Mouse (Mus musculus) neural tube, embryonic 10.5 days (tissue): Measurements from ENCODE around the gene Nup210l.
A peak's percentile ranks its signal among the peaks of the same experiment; 100 is the strongest.
"Not testable (repeated sequence)": the region's sequence is repeated elsewhere in the genome, so short reads cannot be mapped to it uniquely, and the experiment has no call there.

Experiments
- DNase-seq: peaks from one replicate; pipeline ENCODE4 v3.0.0-alpha.2; 2017; ENCODE audit warnings: low spot score; ENCODE audit errors: extremely low spot score

The Nup210l gene

GRCm38 (mm10) chr3:90221123-90221522 is 117.2 kb downstream of the Nup210l start:
- DNase-seq, result no peak

DNA sequence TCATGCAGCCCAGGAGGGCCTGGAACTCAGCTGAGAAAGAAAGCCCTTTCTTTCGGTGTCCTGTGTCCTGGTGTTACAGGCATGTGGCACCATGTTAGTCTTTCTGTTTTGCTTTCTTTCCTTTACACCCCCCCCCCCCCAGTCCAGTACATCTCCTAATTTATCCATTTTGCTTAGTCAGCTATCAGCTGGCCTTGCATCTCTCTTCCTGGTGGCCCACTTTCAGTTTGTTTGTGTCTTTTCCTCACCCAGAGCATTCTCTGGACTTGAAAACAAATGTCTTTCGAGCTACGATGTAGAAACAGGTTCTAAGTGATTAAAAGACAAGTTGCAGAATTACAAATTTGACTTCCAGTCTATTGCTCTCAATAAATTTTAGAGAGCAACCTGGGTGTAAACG is 118.5 kb downstream of the Nup210l start:
- DNase-seq, result no peak

GRCm38 (mm10) chr3:90222941-90223340 is 119.0 kb downstream of the Nup210l start:
- no peak for DNase-seq

DNA sequence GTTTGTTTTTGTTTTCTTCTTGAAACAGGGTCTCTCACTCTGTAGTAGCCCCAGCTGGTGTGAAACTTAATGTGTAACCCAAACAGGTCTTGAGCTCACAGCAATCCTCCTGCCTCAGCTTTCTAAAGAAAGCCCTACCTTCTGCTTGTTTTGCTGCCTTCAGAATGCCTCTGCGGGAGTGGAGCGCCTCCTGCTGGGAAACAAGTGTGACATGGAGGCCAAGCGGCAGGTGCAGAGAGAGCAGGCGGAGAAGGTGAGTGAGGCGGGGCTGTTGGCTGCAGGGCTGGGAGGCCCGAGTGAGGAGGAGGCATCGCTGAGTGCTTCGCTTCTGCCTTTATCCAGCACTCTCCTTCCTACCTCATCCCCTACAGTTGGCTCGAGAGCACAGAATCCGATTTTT is 120.4 kb downstream of the Nup210l start:
- no peak for DNase-seq

- no peak for DNase-seq
These were observed 127.1 kb downstream of the Nup210l start for GRCm38 (mm10) chr3:90231075-90231474.

GRCm38 (mm10) chr3:90231507-90232333 is 127.8 kb downstream of the Nup210l start, which contains the start of gene Jtb:
Gene Jtb, plus strand, starts transcription at chr3:90231597.
- peak; percentile 90 for DNase-seq

- DNase-seq, result no peak
These were observed 137.3 kb downstream of the Nup210l start for GRCm38 (mm10) chr3:90241251-90241650.

DNA sequence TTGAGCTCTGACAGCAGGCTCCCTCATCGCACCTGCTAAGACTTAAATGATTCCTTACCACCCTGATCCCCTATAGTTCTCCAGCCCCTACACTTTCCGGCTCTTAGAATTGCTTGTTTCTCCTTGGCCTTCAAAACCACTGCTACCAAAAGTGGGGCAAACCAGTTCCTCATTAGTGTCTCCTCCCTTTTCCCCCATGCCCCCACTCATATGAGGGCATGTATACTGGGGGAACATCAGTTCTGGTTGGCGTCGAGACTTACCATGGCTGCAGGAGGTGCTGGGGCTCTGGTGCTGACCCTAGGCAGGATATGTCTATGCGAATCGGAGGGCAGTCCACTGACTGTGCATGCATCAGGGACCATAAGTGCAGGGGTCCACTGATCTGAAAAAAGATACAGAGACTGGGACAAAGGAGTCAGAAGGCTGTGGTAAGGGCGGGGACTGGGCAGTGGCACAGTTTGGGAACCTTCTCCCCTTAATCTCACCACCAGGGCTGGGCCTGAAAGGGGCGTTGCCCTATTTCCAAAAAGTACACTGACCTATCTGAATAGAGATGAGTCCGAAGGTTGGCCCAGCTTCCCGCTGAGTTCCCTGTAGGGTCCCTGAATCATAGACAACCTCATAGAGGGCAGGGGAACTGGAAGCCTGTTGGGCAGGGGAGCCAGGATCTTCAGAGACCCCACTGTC is 137.9 kb downstream of the Nup210l start:
- DNase-seq, result no peak

DNA sequence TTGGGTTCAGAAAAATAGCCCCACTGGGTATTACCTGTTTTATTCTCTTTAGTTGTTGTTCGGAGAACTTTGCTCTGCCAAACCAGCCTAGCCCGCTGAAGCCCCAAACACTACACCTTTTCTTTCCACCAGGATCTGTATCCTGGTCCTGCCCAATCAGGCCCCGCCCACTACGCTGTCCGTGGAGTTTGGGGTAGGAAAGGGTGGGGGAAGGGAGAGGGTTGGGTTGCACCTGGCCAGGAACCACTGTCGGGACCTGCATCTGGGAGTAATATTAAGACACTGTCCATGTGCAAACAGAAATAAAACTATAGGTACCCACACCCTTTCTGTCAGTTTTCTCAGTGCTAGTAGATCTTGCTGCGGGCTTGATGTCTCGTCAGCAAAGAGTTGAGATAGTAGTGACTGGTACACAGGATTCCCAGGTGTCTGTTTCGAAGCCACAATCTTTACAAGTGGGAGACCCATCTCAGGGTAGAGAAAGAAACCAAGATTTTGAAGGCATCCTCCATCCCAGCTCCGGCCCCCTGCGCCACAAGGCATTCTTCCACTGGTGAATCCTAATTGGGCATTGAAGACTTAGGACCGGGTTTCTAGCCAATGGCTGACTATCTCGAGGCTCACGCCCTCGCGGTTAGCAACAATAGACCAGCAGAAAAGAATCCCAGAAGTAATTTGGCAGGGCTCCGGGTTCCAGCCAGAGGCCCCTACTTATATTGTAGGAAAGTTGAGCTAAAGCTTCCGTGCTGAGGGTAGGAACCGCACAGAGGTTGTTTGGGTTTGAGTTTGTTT is 139.2 kb downstream of the Nup210l start, which contains the start of gene Creb3l4:
Creb3l4 (minus strand) TSS at position 529 of the 792 bp plus-strand sequence.
- peak; percentile 69 for DNase-seq

DNA sequence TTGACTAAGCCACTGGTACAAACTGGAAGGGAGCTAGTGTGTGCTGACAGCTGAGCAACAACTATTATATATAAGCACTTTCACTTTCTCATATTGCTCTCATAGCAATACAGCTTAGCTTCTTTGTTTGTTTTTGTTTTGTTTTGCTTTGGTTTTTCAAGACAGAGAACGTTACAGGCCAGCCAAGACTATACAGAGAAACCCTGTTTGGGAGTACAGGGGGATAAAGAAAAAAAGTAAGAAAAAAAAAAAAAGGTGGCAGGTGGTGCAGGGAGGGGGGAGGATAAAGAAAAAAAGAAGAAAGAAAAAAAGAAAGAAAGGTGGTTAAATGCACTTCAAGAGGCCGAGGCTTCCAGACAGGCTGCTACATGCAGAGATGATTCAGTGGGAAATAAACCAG is 141.5 kb downstream of the Nup210l start:
- no peak for DNase-seq

GRCm38 (mm10) chr3:90247630-90247959 is 143.7 kb downstream of the Nup210l start:
- no peak for DNase-seq

- DNase-seq, result peak; percentile 92
These were observed 144.2 kb downstream of the Nup210l start, which contains the start of gene Slc39a1 for GRCm38 (mm10) chr3:90247960-90248745. Gene Slc39a1, plus strand, starts transcription at chr3:90248172.

DNA sequence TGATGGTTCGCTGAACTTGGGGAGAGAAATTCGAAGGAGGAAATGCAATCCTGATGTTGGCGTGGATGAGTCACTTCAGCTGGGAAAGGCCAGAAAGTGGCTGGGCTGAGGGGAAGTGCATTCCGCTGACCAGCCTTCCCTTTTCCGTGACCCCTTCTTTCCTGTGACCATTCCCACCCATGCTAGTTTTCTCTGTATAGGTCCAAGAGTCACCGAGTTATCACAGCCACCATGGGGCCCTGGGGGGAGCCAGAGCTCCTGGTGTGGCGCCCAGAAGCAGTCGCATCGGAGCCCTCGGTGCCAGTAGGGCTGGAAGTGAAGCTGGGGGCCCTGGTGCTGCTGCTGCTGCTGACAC is 144.8 kb downstream of the Nup210l start:
- DNase-seq, result no peak

- DNase-seq, result no peak
These were observed 146.9 kb downstream of the Nup210l start for GRCm38 (mm10) chr3:90250791-90251190.

DNA sequence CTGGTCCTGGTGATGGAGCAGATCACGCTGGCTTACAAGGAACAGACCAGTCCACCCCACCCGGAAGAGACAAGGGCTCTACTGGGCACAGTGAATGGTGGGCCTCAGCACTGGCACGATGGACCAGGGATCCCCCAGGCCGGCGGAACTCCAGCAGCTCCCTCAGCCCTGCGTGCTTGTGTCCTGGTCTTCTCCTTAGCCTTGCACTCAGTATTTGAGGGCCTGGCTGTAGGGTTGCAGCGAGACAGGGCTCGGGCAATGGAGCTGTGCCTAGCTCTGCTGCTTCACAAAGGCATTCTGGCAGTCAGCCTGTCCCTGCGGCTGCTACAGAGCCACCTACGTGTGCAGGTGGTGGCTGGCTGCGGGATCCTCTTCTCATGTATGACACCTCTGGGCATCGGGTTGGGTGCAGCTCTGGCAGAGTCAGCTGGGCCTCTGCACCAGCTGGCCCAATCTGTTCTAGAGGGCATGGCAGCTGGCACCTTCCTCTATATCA is 147.8 kb downstream of the Nup210l start:
- not testable (repeated sequence) for DNase-seq

- DNase-seq, result not testable (repeated sequence)
These were observed 148.7 kb downstream of the Nup210l start for GRCm38 (mm10) chr3:90252659-90253058.

DNA sequence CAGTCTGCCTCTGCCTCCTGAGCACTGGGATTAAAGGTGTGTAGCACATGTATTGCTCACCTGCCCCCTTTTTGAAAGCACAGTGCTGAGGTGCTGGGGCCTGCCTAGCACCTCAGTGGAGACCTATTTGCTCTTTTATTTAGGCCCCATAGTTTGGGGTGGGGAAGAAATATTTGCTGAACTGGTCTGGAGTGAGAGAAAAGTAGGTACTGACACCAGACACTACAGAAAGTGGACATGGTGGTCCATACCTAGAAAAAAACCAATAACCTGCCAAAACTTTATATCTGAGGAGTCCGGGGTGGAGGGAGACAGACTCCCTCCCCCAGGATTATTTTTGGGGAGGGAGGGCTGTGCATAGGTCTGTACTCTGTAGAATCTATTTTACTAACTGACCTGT is 149.2 kb downstream of the Nup210l start:
- DNase-seq, result not testable (repeated sequence)

- DNase-seq, result peak; percentile 92
These were observed 149.9 kb downstream of the Nup210l start, which contains the start of gene Crtc2 for GRCm38 (mm10) chr3:90253653-90254418. Gene Crtc2, plus strand, starts transcription at chr3:90254163.

GRCm38 (mm10) chr3:90254419-90255193 is 150.7 kb downstream of the Nup210l start:
- DNase-seq, result no peak
